Mouse (Mus musculus): Measurements from ENCODE around the gene Car5a. TPM values are rescaled to one million over a fixed set of nuclear protein-coding genes. Genes with fewer than 3 reads are reported as not detected.

Car5a gene
- polyA plus RNA-seq, 1 experiment from 2014 or later: 0.14 TPM

GRCm38 (mm10) chr8:121907587-121908248, 37.0 kb downstream of the Car5a start, which contains the start of gene Slc7a5:
TSS of gene Slc7a5 (minus strand) at chr8:121907694.
- under 1% methylated on average over 57 of the region's 61 CpGs for WGBS
- DNase-seq (ENCODE audit: low spot score, missing footprints): peak; percentile 99
- peak within 1 kb of the TSS; percentile 99 for H3K4me2 ChIP-seq
- ATAC-seq (ENCODE audit: low FRiP score): peak; percentile 91
- peaks cover 3% of the 10 kb centered on the region; the same call in 1 of the 2 replicates for H3K27me3 ChIP-seq (ENCODE audit: control insufficient read depth, insufficient read depth, low read length)
- H3K36me3 ChIP-seq (ENCODE audit: control insufficient read depth, insufficient read depth, low read length): no peaks in the 10 kb centered on the region
- peak within 1 kb of the TSS; percentile 71 for H3K9ac ChIP-seq (ENCODE audit: low read length)
- H3K27ac ChIP-seq (ENCODE audit: low read depth, low read length): no peak within 1 kb of the TSS; the same call in 1 of the 2 replicates
- H3K9me3 ChIP-seq (ENCODE audit: control insufficient read depth, low read length): no peaks in the 10 kb centered on the region
- H3K4me3 ChIP-seq (ENCODE audit: low read depth, low read length): peak within 1 kb of the TSS; percentile 75
- peaks cover 17% of the 10 kb centered on the region for H3K4me1 ChIP-seq (ENCODE audit: control insufficient read depth, insufficient read depth, low read length)

GRCm38 (mm10) chr8:121906542-121907512, 37.9 kb downstream of the Car5a start:
- Histone ChIP-seq H3K27ac (ENCODE audit: low read depth, low read length) (no peak overlapping the region; the same call in 1 of the 2 replicates), H3K4me3 (ENCODE audit: low read depth, low read length) (peak overlapping the region; percentile 75), H3K9ac (ENCODE audit: low read length) (peak overlapping the region; percentile 71), H3K27me3 (ENCODE audit: control insufficient read depth, insufficient read depth, low read length) (peaks cover 3% of the 10 kb centered on the region; the same call in 1 of the 2 replicates), H3K9me3 (ENCODE audit: control insufficient read depth, low read length) (no peaks in the 10 kb centered on the region), H3K4me2 (peak overlapping the region; percentile 99), H3K36me3 (ENCODE audit: control insufficient read depth, insufficient read depth, low read length) (no peaks in the 10 kb centered on the region), H3K4me1 (ENCODE audit: control insufficient read depth, insufficient read depth, low read length) (peaks cover 17% of the 10 kb centered on the region)
- WGBS: under 1% methylated on average over 72 of the region's 72 CpGs
- ATAC-seq (ENCODE audit: low FRiP score): peak; percentile 63
- DNase-seq (ENCODE audit: low spot score, missing footprints): peak; percentile 93

GRCm38 (mm10) chr8:121905864-121906263, 38.8 kb downstream of the Car5a start:
- no peak overlapping the region for H3K27ac ChIP-seq (ENCODE audit: low read depth, low read length)
- DNase-seq (ENCODE audit: low spot score, missing footprints): no peak
- peak overlapping the region; percentile 75 for H3K4me3 ChIP-seq (ENCODE audit: low read depth, low read length)
- peaks cover 3% of the 10 kb centered on the region; the same call in 1 of the 2 replicates for H3K27me3 ChIP-seq (ENCODE audit: control insufficient read depth, insufficient read depth, low read length)
- 54% methylated on average over 5 of the region's 5 CpGs for WGBS
- H3K4me1 ChIP-seq (ENCODE audit: control insufficient read depth, insufficient read depth, low read length): peaks cover 20% of the 10 kb centered on the region
- no peak for ATAC-seq (ENCODE audit: low FRiP score)
- H3K9ac ChIP-seq (ENCODE audit: low read length): peak overlapping the region; percentile 44
- H3K4me2 ChIP-seq: peak overlapping the region; percentile 99
- H3K9me3 ChIP-seq (ENCODE audit: control insufficient read depth, low read length): no peaks in the 10 kb centered on the region
- no peaks in the 10 kb centered on the region for H3K36me3 ChIP-seq (ENCODE audit: control insufficient read depth, insufficient read depth, low read length)

GRCm38 (mm10) chr8:121905420-121905819, 39.3 kb downstream of the Car5a start:
- Histone ChIP-seq H3K4me2 (peak overlapping the region; percentile 99), H3K9me3 (ENCODE audit: control insufficient read depth, low read length) (no peaks in the 10 kb centered on the region), H3K9ac (ENCODE audit: low read length) (peak overlapping the region; percentile 44), H3K27me3 (ENCODE audit: control insufficient read depth, insufficient read depth, low read length) (peaks cover 3% of the 10 kb centered on the region; the same call in 1 of the 2 replicates), H3K36me3 (ENCODE audit: control insufficient read depth, insufficient read depth, low read length) (no peaks in the 10 kb centered on the region), H3K27ac (ENCODE audit: low read depth, low read length) (no peak overlapping the region), H3K4me3 (ENCODE audit: low read depth, low read length) (peak overlapping the region; percentile 75; the same call in 1 of the 2 replicates), H3K4me1 (ENCODE audit: control insufficient read depth, insufficient read depth, low read length) (peaks cover 20% of the 10 kb centered on the region)
- no peak for DNase-seq (ENCODE audit: low spot score, missing footprints)
- no peak for ATAC-seq (ENCODE audit: low FRiP score)
- 59% methylated on average over 1 of the region's 1 CpGs for WGBS

GRCm38 (mm10) chr8:121904999-121905398, 39.7 kb downstream of the Car5a start:
- Histone ChIP-seq H3K36me3 (ENCODE audit: control insufficient read depth, insufficient read depth, low read length) (no peaks in the 10 kb centered on the region), H3K27ac (ENCODE audit: low read depth, low read length) (no peak overlapping the region), H3K27me3 (ENCODE audit: control insufficient read depth, insufficient read depth, low read length) (peaks cover 3% of the 10 kb centered on the region; the same call in 1 of the 2 replicates), H3K9ac (ENCODE audit: low read length) (no peak overlapping the region), H3K4me3 (ENCODE audit: low read depth, low read length) (no peak overlapping the region), H3K4me2 (no peak overlapping the region), H3K4me1 (ENCODE audit: control insufficient read depth, insufficient read depth, low read length) (peaks cover 20% of the 10 kb centered on the region), H3K9me3 (ENCODE audit: control insufficient read depth, low read length) (no peaks in the 10 kb centered on the region)
- 89% methylated on average over 9 of the region's 9 CpGs for WGBS
- no peak for DNase-seq (ENCODE audit: low spot score, missing footprints)
- ATAC-seq (ENCODE audit: low FRiP score): no peak

- WGBS: 71% methylated on average over 6 of the region's 6 CpGs
- H3K4me1 ChIP-seq (ENCODE audit: control insufficient read depth, insufficient read depth, low read length): peaks cover 27% of the 10 kb centered on the region
Observed at GRCm38 (mm10) chr8:121903977-121904376, 40.7 kb downstream of the Car5a start.

GRCm38 (mm10) chr8:121901498-121902236, 43.0 kb downstream of the Car5a start:
- ATAC-seq (ENCODE audit: low FRiP score) (no peak), DNase-seq (ENCODE audit: low spot score, missing footprints) (peak; percentile 57)
- Histone ChIP-seq H3K9ac (ENCODE audit: low read length) (peak overlapping the region; percentile 27; the same call in 1 of the 2 replicates), H3K27me3 (ENCODE audit: control insufficient read depth, insufficient read depth, low read length) (no peaks in the 10 kb centered on the region; the same call in 1 of the 2 replicates), H3K27ac (ENCODE audit: low read depth, low read length) (no peak overlapping the region), H3K4me3 (ENCODE audit: low read depth, low read length) (no peak overlapping the region), H3K9me3 (ENCODE audit: control insufficient read depth, low read length) (no peaks in the 10 kb centered on the region), H3K4me2 (no peak overlapping the region), H3K36me3 (ENCODE audit: control insufficient read depth, insufficient read depth, low read length) (no peaks in the 10 kb centered on the region), H3K4me1 (ENCODE audit: control insufficient read depth, insufficient read depth, low read length) (peaks cover 45% of the 10 kb centered on the region)
- 64% methylated on average over 8 of the region's 8 CpGs for WGBS

More at GRCm38 (mm10) chr8:121903977-121904376, 40.7 kb downstream of the Car5a start:
- peaks cover 3% of the 10 kb centered on the region; the same call in 1 of the 2 replicates for H3K27me3 ChIP-seq (ENCODE audit: control insufficient read depth, insufficient read depth, low read length)
- H3K9ac ChIP-seq (ENCODE audit: low read length): no peak overlapping the region
- H3K4me2 ChIP-seq: no peak overlapping the region
- no peaks in the 10 kb centered on the region for H3K36me3 ChIP-seq (ENCODE audit: control insufficient read depth, insufficient read depth, low read length)
- no peaks in the 10 kb centered on the region for H3K9me3 ChIP-seq (ENCODE audit: control insufficient read depth, low read length)
- DNase-seq (ENCODE audit: low spot score, missing footprints) (peak; percentile 64), ATAC-seq (ENCODE audit: low FRiP score) (no peak)
- H3K27ac ChIP-seq (ENCODE audit: low read depth, low read length): no peak overlapping the region
- no peak overlapping the region for H3K4me3 ChIP-seq (ENCODE audit: low read depth, low read length)
